Mouse (Mus musculus): Measurements from ENCODE around the gene Gm16223.

Gene Gm16223

DNA sequence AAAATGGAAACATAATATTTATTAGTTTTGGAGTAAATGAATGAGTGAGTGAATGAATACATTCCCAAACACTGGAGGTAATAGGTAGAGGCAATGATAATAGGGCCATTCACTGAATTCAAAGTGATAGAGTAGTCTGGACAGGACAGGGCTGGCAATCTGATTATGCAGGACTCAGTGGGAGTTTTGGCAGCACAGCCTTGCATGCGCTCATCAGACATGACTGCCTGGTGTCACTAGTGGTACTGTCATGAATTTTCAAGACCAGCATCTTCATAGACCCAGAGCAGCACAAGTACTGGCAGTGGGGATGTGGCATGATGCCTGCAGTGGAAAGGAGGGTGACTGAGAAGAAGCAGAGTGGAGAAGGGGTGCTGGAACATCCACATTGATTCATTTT lies 157.1 kb downstream of the Gm16223 start:
- no peak for DNase-seq (ENCODE audit: low spot score in 2 of 2)

DNA sequence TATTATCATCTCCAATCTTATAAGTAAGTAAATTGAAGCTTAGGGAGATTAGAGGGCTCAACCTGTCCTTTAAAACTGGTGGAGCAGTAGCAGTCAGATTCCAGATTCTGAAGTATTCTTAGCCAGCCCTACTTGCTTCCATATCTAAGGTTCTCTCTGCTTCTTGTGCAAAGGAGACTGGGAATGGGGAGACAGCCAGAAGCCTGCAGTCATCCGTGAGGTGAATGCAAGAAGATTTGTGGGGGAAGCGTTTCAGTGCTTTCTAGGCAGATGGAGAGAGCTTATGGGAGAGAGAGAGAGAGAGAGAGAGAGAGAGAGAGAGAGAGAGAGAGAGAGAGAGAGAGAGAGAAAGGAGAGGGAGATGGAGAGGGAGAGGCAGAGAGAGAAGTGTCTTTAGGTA lies 160.9 kb downstream of the Gm16223 start:
- no peak for DNase-seq (ENCODE audit: low spot score in 2 of 2)

GRCm38 (mm10) chr5:42239291-42239690 lies 171.5 kb downstream of the Gm16223 start:
- DNase-seq (ENCODE audit: low spot score in 2 of 2), result no peak

- DNase-seq (ENCODE audit: low spot score in 2 of 2), result no peak
These were observed 172.0 kb downstream of the Gm16223 start for GRCm38 (mm10) chr5:42239806-42240205.

- no peak for DNase-seq (ENCODE audit: low spot score in 2 of 2)
These were observed 182.6 kb downstream of the Gm16223 start for GRCm38 (mm10) chr5:42250376-42250775.

Measured in urinary bladder, adult 18-20 months (tissue).